Mouse (Mus musculus) right cerebral cortex, adult 2 months (tissue): ENCODE results near the gene Vps52.
"Not testable (repeated sequence)": the region's sequence is repeated elsewhere in the genome, so short reads cannot be mapped to it uniquely, and the experiment has no call there.

Experiments
- DNase-seq, 2 experiments: peaks; one replicate each; pipeline ENCODE4 v3.0.0; 2021 to 2022; ENCODE audit warnings: low spot score in 2 of 2

Vps52 gene

DNA sequence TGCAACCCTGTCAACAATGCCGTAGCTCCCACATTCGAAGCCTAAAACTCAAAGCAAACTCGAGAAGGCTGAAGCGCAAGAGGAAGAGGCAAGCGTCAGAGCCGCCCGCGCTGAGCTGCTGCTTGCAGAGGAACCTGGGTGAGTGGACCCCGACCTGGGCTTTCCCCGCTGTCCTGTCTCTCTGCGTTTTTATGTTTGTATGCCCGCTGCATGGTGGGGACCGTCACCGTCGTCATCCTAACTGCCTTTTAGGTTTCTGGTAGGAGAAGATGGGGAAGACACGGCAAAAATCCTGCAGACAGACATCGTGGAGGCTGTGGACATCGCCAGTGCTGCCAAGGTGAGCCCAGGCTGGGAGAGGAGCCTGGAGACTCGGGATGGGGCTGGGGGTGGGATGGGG is 14.2 kb upstream of the Vps52 start:
- no peak for DNase-seq

DNA sequence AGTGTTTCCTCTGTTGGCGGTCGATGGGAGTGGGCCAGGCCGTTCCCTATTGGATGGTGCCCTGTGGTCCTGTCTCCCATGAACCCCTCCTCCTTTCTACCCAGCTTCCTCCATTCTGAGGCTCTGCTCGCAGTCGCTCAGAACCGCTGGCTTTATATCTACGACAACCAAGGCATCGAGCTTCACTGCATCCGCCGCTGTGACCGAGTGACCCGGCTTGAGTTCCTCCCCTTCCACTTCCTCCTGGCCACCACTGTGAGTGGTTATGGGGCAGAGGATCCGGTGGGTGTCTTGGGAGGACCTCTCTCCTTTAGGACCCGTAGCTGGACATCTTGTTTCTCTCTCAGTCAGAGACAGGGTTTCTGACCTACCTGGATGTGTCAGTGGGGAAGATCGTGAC is 12.2 kb upstream of the Vps52 start:
- DNase-seq, result no peak

DNA sequence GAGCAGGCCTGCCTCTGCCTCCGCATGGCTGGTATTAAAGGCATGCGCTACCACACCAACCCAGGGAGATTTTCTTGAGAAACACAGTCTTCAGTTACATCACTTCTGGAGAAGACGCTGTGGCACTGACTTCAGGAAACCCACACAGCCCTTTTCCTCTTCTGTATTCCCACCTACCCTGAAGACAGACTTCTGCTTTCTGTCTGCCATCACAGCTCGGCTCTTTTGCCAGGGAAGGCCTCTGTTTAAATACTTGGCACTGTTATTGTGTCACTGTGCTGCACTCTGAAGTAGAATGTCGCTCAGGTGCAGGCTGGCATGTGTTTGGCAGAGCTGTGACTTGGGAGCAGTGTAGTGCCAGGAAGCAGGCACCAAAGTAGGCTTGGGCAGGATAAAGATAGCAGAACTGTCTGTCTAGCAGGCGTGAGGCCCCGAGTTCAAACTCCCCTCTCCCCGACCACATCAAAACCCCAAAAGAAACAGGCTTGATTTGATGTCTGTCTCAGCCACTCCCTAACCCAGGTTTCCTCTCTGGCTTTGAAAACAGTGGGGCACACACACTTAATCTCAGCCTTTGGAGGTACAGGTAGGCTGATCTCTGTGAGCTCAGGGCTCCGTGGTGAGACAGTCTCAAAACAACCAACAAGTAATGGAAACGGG is 8.1 kb upstream of the Vps52 start:
- DNase-seq, result no peak

DNA sequence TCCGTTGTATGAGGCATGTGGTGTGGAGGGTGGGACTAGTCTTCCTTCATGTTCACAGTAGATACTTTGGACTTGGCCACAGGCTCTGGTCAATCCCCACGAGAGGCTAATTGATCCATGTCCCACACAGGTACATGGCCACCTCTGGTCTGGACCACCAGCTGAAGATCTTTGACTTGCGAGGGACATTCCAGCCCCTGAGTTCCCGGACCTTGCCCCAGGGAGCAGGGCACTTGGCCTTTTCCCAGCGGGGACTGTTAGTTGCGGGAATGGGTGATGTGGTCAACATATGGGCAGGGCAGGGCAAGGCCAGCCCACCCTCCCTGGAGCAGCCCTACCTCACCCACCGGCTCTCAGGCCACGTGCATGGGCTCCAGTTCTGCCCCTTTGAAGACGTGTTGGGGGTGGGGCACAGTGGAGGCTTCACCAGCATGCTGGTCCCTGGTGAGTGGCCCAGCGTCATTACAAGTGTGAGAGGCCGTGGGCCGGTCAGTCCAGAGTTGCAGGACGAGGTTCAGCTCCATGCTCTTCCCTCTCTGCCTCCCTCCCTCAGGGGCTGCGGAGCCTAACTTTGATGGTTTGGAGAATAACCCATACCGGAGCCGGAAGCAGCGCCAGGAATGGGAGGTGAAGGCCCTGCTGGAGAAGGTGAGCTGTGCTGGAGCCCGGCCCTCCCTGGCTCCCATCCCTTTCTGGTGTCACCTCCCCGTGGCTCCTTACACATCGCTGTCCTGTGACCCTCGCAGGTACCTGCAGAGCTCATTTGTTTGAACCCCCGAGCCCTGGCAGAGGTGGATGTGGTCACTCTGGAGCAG is 7.3 kb upstream of the Vps52 start:
- no peak for DNase-seq

DNA sequence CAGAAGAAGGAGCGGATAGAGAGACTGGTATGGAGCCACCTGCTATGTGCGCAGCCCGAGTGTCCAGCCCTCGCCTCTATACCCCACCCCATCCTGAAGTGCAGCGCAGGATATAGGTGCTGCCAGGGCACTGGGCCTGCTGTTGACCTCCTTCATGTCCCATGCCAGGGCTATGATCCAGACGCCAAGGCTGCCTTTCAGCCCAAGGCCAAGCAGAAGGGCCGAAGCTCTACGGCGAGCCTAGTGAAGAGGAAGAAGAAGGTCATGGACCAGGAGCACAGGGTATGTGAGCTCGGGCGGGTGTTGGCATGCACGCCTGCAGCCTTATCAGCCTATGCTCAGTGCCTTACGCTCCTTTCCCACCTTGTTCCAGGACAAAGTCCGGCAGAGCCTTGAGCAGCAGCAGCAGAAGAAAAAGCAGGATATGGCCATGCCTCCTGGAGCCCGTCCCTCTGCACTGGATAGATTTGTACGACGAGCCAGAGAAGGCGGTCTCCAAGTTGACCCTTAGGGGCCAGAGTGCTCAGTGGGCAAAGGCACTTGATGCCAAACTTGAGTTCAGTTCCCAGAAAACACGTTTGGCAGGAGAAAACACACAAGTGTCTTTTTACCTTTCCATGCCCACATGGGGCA is 6.6 kb upstream of the Vps52 start:
- DNase-seq, result no peak

DNA sequence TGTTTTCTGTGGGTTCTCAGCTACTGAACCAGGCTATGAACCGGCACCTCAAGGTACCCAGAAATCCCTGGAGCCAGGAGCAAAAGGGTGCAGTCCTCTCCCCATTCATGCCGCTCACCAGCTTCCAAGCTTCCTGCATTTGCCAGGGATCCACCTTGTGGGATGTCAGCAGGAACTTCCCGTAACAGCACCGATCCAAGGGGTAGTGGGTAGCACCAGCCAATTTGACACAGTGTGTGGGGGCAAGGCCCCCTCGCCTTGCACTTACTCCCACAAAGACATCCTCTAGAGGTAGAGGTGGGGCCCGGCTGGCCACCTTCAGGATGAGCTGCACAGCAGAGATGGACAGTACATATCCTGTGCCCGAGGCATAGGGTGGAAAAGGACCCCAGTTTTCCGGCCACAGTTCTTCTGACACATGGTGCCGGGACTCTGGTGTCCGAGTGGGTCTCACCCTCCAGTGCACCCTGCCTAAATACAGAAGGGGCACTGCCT is 5.4 kb upstream of the Vps52 start:
- DNase-seq, result no peak

DNA sequence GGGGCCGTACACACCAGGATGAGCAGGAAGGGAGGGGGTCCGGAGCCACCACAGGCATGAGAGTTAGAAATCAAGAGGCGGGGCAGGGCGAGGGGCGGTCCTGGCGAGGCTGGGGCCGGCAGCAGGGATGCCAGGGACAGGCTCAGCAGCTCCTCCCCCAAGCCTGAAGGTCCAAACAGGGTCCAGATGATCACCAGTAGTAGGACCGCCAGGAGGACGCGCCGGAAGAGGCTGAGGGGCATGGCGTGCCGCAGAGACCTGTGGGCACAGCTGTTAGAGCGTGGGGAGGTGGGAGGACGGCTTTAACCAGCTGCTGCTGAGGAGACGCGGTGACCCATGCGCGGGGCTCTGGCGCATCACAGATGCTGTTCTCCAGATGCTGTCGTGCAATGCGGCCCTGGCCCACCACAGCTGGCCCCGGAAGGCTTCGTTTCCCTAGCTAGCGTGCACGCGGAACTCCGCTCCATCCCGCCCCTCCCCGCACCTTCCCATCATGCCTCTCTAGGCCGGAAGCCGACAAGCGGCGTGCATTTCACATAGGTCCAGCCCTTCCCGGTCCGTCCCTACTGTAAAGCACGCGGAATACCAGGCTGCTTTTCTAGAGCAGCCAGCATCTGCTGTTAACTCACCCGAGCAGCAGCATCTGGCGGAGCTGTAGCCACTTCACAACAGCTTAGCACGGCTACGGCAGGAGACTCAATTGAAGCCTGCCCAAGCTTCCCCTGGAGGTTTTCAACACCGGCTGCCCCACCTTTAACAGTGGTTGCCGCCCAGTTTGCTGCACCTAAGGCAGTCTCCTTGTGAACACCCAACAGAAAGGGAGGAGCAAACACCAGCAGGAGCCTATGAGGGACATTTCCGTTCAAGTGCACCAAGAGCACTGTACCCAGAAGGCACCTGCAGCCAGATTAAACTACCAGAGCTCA is 4.3 kb upstream of the Vps52 start, which contains the start of gene B3galt4:
Gene B3galt4 (minus strand): TSS at position 468 of the 926 bp plus-strand sequence.
- DNase-seq, result peak; percentile 76 to 80

DNA sequence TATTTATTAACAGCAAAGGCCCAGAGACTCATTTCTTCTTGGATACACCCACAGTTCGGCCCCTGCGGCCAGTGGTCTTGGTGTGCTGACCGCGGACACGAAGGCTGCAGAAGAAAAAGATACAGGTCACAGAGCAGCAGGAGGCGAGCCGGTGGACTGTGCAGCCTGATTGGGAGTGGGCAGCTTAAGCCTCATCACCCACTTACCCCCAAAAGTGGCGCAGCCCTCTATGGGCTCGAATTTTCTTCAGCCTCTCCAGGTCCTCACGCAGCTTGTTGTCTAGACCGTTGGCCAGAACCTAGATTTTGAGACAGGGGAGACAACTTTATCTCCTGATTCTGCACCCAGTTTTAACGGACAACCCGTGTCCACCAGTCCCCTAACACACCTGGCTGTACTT is 3.6 kb upstream of the Vps52 start:
- not testable (repeated sequence) for DNase-seq

DNA sequence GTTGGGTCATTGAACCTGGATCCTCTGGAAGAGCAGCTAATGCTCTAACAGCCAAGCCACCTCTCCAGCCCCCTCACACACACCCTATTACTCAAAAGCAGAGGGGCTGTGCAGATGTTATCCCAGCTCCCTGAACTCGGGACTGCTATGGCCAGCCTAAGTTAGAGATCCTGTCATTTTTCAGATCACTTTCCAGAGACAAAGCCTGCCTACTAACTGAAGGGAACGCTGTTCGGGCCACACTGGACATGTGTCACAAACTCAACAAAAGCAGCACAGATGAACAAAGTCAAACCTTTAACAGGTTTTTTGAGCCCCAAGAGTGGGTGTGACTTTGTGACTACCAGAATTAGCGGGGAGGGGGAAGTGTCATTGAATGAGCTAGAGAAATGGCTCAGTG is 2.7 kb upstream of the Vps52 start:
- DNase-seq, result no peak

DNA sequence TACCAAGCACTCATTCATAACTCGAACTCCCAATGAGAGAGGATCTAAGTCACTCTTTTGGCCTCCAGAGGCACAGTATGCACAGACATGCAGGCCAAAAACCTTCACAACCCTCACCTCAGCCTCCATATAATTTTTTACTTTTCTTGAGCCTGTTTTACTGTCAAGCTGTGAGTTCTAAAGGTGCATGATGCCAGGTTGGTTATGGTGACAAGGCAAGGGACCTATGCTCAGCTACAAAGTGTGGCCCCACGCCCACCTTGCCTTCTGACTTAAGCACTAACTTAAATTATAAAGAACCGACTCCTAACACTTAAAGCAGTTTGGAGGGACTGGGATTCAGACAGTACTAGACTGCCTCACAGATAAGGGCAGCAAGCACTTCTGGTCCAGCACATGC is 2.3 kb upstream of the Vps52 start:
- DNase-seq, result no peak

DNA sequence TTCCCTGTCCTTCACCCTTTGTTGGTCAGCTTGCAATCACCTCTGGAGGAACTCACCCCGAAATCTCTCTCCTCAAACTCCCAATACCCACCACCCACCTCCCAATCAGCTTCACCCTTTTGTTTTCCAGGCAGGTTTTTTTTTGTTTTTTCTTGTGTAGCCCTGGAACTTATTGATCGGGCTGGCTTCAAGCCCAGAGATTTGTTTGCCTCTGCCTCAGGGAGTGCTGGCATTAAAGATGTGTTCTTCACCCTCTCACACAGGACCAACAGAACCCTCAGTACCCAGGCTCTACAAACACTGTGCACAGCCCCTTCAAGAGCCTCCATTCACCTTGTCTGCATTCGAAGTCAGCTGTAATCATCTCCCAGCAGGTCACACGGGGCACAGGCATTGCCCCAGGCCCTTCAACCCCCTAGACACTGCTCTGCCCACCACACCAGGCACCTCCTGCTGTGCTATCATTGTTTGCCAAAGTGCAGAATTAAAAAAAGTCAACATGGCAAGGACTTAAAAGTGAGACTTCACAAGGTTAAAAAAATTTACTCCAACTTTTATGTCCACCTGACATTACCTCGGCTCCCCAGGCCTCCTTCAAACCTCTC is 1.5 kb upstream of the Vps52 start:
- DNase-seq, result no peak

DNA sequence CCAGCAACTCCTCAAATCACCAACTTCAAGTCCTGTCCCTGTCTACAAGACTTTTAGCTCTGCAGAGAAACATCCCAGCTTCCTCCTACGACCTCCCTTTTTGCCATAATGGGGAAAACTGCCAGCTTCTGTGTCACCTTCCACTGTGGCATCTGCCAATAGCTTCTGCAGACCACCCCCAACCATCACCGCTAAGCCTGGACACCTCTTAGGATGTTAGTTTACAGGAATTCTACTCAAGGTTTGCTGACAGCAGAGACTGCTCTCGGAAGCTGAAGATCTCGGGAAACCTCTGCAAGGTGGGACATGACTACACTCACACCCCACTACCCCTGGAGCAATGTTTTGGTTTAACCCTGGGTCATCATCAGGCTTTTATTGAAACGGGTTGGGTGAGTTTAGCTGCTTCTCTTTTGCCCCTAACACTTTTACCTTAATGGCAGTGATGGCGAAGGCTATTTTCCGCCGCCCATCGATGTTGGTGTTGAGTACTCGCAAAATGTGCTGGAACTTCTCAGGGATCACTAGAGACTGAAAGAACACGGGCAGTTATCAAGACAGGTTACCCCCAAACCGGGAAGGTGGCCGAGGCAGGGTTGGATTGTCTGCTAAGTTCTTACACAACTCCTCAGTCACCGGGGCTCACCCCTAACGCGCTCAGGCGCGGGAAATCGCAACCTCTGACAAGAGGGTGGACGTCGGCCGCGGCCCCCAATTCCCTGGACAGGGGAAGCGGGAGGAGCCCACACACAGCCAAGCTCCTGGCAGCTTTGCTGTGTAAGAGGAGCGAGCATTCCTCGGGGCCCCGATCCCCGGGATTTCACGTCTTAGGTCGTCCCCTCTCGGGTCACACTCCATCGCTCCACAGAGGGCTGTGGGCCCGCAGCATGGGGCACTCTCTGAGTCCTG is 712 bp upstream of the Vps52 start:
- no peak for DNase-seq

DNA sequence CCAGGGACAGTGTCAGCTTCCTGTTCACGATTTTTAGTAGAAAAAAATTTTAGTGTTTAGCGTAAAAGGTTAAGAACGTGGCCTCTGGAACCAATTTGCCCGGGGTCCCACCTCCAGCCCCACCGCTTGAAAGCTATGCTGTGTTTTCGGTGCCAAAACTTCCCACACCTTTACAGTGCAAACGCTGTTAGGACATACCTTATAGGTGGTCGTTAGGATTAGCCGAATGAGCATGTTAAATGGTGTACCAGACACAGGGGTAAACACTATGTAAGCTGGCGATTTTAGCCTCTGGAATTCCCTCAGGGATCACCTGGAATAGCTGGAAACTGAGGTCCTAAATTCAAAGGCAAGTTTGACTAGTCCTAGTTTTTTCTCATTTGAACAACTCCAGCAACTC is 724 bp downstream of the Vps52 start:
- no peak for DNase-seq

DNA sequence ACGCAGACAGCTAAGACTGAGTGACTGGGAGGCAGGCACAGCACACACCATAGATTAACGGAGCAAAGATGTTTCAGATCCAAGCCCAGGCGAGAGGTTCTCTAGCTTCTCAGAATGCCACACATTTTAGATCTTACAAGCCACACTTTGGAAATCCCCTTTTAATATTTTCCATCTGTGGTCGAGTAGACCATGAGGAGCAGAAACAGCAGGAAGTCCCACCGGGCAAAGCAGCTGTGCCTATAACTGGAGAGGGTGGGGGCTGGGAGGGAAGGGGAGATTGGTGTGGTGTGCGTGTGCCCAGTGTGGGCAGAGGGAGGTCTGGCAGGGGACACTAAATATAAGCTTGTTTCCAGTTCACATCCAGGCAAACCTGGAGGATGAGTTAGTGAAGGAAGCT is 1.9 kb downstream of the Vps52 start:
- no peak for DNase-seq

DNA sequence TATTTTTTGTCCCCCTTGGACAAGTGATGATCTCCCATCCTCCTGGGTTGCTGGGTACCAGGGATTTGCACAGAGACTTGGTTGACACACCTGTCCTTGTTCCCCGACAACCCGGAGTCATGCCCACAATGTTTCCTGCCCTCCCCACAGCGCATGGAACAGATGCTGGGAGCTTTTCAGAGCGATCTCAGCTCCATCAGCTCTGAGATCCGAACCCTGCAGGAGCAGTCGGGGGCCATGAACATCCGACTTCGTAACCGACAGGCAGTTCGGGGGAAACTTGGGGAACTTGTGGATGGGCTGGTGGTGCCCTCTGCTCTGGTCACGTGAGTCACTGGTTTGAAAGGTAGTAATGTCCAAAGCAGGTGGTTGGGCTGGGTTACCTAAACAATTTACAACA is 2.8 kb downstream of the Vps52 start:
- no peak for DNase-seq

DNA sequence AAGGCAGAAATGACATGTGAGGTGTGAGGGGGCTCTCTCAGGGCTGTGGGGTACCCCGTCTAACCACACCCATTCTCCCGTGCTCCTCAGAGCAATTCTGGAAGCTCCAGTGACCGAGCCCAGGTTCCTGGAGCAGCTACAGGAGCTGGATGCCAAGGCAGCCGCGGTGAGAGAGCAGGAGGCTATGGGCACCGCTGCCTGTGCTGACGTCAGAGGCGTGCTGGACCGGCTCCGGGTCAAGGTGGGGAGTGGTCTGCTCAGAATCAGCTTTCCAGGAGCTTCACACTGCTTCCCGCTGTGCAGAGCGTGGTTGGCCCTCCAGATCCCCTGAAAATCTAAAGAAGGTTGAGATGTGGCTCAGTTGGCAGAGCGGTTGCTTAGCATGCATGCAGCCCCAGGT is 3.5 kb downstream of the Vps52 start:
- no peak for DNase-seq

DNA sequence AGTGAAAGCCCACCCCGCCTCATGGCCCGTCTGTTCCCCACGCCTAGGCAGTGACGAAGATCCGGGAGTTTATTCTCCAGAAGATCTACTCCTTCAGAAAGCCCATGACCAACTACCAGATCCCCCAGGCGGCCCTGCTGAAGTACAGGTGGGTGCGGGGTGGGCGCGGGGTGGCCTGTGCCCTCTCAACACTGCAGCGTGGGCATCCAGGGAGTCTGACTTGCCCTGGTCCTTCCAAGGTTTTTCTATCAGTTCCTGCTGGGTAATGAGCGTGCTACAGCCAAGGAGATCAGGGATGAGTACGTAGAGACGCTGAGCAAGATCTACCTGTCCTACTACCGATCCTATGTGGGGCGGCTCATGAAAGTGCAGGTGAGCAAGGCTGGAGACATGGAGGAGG is 4.3 kb downstream of the Vps52 start:
- no peak for DNase-seq

DNA sequence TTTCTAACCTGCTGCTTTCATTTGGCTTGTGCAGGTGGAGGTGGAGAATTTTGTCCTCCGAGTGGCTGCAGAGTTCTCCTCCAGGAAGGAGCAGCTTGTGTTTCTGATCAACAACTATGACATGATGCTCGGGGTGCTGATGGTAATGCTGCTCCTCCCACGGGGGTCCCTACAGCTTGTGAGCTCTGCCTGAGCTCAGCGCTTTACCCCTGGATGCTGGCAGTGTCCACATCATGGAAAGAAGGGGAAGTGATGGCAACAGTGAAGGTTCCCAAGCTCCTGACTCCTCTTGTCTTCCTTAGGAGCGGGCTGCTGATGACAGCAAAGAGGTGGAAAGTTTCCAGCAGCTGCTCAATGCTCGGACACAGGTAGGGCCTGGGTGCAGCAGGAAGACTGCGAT is 7.3 kb downstream of the Vps52 start:
- DNase-seq, result no peak

DNA sequence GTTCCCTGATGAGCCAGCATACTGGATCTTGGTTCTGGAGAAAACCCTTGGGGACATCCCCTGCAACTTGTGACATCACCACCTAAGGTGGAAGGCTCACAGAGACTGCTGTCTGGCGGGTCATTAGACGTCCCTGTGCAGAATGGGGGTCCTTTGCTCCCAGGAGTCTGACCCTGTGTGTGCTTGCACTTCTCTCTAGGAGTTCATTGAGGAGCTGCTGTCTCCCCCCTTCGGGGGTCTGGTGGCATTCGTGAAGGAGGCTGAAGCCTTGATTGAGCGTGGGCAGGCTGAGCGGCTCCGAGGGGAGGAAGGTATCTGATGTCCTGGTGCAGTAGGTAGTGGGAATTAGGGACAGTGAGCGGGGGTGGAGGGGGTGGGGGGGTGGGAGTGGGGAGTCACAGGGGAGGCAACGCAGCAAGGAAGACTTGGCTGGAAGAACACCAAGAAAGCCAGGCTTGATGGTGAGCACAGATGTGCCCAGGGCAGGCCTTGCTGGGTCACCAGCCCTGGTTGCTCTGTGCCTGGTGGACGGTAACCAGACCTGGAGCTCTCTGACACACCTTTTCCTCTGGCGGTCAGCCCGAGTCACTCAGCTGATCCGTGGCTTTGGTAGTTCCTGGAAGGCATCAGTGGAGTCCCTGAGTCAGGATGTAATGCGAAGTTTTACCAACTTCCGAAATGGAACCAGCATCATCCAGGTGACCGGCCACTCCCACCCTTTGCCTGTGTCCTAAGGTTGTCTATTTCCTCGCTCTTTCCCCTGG is 9.7 kb downstream of the Vps52 start:
- no peak for DNase-seq
